Mouse (Mus musculus): ENCODE measurements around the gene Ncaph.
"Not testable (repeated sequence)": the region's sequence is repeated elsewhere in the genome, so short reads cannot be mapped to it uniquely, and the experiment has no call there.

Ncaph gene

GRCm38 (mm10) chr2:127133621-127134461 is at the start of gene Ncaph:
Gene Ncaph, minus strand, starts transcription at chr2:127133954.
- peak; percentile 97 for DNase-seq (ENCODE audit: extremely low spot score)

DNA sequence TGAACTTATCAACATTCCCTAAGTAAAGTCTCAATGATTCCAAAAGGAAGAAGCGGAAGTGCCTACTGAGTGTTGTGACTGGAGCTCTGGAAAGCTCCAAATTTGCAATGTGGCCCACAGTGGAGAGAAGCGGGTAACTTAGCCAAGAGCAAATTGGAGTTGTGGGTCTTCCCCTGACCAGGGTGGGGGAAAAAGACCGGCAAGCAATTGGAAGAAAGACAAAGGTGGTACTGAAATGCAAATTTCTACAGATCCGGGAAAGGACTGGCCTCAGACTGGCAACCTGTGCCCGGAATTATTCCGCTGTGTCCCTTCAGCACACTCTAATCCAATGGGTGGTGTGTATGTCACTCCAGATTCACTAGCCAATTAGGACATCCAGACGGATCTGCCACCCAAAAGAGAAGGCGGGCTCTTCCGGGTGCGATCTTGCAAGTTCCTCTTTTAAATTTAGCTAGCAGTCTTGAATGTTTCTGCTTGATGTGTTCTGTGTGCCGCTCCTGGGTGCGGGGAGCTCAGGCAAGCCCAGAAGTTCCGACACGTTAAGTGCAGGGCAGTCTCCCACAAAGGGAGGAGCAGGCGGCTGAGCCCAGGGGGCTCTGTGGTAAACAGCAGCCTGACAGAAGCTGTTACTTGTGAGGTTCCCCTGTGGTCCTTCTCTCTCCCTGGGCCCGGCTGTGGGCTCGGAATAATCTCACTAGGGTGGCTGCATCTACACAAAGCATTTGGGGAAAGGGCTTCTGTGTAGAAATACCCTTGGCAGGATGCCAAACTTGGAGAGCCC is 49.0 kb upstream of the Ncaph start:
- peak; percentile 72 for DNase-seq (ENCODE audit: extremely low spot score)

DNA sequence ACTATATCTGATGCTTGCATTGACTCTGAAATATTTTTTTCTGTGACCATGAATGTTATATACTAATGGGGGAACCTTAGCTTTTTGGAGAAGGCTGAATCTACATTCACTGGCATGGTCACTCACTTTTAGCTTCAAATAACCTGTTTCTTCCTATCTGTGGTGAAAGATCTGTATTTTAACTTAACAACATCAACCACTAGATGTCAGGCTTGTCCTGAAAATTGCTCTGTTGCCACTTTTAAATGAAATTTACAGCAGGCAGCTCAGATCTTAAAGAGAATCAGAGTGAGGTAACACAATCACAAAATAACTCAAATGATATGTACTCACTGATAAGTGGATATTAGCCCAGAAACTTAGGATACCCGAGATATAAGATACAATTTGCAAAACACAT is 32.5 kb upstream of the Ncaph start:
- DNase-seq (ENCODE audit: extremely low spot score): peak; percentile 29

- DNase-seq (ENCODE audit: extremely low spot score): no peak
Observed at GRCm38 (mm10) chr2:127165675-127166074, 31.9 kb upstream of the Ncaph start.

DNA sequence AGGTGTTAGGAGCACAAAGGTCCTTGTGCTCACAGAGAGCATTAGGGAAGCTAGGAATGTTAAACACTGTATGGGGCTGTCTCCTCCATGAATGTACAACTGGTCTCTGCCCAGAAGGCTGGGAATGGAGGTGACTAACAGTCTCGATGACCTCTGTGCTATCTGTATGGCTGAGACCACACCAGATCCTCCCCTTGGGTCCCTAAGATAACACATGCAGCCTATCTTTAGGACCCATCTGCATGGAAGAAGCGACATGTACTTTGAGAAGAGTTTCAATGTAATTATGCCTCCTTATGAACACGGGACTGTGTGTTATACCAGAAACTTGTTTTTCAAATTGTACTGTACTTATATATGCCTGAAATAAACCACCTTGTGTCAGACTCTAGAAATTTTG is 11.9 kb upstream of the Ncaph start:
- no peak for DNase-seq (ENCODE audit: extremely low spot score)

DNA sequence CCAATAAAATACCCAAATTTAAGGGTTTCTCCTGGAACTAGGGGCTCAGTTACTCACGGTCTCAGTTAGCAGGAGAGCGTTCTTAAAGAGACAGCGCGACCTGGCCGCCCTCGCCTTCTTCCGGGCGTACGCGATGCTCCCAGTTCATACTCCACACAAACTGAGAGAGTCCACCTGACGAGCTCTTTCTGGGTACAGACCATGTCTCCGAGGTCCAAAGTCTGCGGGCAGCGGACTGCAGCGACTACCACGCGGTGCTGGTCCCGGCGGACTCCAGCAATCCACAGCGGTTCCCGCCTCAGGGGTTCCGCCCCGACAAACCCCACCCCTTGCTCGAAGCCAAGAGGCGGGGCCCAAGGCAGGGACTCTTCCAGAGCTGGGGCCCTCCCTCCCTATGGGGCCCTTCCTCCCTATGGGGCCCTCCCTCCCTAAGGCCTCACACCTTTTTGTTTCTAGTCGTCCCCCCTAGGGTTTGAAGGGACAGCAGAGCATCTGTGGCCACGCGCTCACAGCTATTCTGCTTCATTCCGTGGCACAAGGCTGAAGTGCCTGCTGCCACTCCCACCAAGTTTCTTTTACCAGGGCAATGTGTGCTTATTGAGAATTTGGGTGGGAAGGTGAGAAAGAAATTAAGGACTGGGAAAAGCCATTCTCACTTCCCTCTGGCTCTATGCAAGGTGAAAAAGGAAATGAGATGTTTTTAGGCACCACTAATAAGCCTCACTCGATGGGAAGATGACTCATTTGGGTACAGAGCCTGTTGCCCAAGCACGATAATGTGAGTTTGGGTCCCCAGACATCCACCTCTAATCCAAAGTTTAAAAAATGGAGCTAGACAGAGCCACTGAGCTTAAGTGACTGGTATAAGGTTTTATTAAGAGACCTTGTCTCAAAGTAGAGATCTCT is 9.7 kb upstream of the Ncaph start, which contains the start of gene Itpripl1:
Gene Itpripl1 (minus strand): TSS at position 285 of the 906 bp plus-strand sequence.
- peak; percentile 67 for DNase-seq (ENCODE audit: extremely low spot score)

DNA sequence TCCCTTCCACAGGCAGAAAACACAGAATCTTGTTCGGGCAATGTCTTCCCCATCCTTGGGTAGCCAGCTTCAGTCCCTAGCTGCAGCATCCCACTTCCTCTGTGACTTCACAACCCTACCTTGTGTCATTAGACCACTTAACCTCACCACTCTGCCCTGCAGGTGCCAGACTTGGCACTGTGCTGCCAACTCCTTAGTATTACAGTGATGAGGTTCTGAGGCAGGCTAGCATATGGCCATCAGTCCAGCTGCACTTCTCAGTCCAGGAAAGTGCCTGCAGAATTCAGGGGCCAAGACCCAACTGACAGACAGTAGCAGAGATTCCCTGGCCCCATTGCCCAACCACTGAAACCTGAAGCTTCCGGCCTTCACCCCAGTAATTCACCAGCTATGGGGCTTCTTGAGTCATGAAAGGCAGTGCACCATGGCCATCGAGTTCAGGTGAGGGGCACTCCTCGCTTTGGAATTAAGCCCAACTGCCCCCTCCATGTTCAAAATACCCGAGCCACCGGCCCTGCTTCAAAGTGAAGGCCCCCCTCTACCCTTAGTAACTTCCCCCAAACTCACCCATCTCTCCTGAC is 8.9 kb upstream of the Ncaph start:
- no peak for DNase-seq (ENCODE audit: extremely low spot score)

DNA sequence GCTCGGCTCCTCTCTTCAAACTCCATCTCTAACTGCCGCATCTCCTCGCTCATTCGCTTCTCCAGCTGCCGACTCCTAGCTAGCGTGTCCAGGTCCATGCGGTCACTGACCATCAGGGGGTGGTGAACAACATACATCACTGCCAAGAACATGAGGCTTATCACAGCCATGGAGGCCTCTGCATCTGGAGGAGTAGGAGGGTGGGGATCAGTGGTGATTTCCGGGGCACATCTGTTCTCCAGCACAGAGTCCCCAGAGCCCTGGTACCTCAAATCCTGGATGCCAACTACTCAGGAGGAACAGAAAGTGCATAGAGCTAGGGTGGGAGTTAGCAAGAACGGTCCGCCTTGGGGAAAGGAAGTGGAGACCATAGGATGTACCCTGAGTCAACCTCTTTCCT is 8.3 kb upstream of the Ncaph start:
- DNase-seq (ENCODE audit: extremely low spot score): no peak

DNA sequence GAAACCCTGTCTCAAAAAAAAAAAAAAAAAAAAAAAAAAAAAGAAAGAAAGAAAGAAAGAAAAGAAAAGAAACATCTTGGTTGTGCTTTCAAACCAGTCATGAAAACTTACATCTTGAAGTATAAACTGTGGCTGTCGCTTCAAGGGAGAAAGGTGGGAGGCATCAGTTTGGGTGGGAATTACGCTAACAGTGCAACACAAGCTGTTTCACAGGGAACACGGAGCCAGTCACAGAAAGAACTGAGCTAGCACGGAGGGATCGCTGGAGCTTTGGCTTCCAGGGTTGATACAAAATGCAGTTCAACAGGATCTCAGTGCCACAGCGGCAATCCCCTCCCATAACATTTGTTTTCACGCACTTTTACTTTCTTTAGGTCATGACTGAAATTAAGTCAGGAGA is 6.3 kb upstream of the Ncaph start:
- no peak for DNase-seq (ENCODE audit: extremely low spot score)

GRCm38 (mm10) chr2:127139605-127140004 is 5.9 kb upstream of the Ncaph start:
- no peak for DNase-seq (ENCODE audit: extremely low spot score)

- no peak for DNase-seq (ENCODE audit: extremely low spot score)
Observed at GRCm38 (mm10) chr2:127139094-127139493, 5.3 kb upstream of the Ncaph start.

DNA sequence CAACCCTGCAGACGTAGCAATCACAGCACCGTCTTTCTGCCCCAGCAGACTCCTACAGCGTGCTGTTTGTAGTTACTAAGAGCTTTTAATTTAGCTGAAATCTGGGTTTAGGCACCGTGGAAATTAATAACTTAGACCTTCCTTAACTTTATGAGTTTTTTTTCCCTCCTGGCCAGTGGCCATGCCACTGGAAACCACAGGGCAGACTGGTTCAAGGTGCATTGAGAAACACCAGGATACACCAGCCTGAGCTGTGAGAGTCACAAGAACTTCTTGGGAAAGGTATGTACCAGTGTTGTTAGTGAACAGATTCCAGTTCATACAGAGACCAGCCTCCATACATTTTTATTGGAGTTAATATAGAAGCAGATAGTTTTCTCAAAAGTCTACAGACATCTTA is 4.7 kb upstream of the Ncaph start:
- no peak for DNase-seq (ENCODE audit: extremely low spot score)

GRCm38 (mm10) chr2:127137838-127138420 is 4.2 kb upstream of the Ncaph start:
- DNase-seq (ENCODE audit: extremely low spot score): no peak

DNA sequence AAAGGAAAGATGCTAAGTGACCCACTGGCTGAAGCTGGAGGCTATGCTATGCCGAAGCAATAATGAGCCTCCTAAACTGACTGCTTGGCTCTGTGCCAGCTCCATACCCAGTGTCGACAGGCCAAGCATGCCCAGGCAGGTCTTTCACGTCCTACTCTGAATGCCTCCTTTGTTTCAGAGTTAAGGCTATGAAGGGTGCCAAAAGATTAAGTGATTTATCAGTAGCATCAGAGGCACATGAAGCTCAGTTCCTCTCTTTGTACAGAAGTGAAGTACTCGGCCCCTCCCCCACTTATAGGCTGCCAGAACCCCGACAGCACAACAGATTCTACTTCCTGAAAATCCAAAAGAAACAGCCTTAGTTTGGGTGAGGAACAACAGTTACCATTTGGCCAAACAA is 3.2 kb upstream of the Ncaph start:
- DNase-seq (ENCODE audit: extremely low spot score): peak; percentile 5

DNA sequence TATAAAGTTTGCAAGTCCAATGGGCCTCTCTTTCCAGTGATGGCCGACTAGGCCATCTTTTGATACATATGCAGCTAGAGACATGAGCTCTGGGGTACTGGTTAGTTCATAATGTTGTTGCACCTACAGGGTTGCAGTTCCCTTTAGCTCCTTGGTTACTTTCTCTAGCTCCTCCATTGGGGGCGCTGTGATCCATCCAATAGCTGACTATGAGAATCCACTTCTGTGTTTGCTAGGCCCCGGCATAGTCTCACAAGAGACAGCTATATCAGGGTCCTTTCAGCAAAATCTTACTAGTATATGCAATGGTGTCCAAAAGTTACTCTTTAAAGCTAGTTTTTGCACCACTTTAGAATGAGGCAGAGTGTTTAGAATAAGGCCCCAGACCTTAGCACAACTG is 1.5 kb upstream of the Ncaph start:
- not testable (repeated sequence) for DNase-seq (ENCODE audit: extremely low spot score)

DNA sequence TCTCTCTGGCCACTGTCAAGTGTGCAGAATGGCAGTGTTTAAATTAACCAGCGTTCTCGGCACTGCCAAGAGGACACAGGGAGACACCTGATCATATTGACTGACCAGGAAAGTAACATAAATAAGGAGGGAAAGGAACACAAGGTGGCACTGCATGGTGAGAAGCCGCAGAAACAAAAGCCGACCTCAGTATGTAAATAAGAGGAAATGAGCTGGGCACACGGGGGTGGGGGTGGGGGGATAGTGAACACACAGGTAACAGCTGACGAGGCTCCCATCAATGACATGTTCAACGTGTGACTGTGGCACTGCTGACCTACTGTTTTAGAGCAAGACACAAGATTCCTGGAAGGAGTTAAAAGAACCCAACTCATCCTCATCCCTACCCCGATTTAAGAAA is 2.4 kb downstream of the Ncaph start:
- no peak for DNase-seq (ENCODE audit: extremely low spot score)

GRCm38 (mm10) chr2:127128926-127129325 is 4.8 kb downstream of the Ncaph start:
- no peak for DNase-seq (ENCODE audit: extremely low spot score)

DNA sequence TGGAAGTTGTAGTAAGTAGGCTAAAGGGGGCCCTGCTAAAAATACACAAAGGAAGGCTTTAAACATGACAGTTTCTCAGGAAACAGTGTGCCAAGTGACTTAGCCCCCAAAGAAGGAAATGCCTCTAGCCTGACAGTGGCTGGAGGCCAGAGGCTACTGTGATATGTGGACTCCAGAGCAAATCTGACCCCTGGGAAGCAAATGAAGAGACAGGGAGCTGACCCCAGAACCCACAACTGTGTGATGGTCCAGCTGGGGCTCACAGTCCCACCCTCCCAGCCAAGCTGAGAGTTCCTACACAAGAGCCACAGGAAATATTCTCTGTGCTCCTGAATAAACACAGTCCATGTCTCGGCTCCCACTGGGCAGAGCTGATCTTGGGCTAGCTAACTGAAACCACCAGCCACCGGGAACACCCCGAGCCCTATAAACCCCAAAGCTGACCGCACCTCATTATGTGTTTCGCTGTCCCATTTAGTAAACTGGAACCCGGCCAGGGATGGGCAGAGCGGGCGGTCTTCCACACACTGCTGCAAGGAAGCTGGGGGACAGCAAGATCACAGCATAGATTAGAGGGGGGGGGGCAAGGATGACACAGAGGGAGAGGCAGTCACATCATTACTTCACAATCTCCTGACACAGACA is 12.0 kb downstream of the Ncaph start:
- no peak for DNase-seq (ENCODE audit: extremely low spot score)

- no peak for DNase-seq (ENCODE audit: extremely low spot score)
Observed at GRCm38 (mm10) chr2:127108986-127109385, 24.8 kb downstream of the Ncaph start.

GRCm38 (mm10) chr2:127092000-127092399 is 41.8 kb downstream of the Ncaph start:
- no peak for DNase-seq (ENCODE audit: extremely low spot score)

DNA sequence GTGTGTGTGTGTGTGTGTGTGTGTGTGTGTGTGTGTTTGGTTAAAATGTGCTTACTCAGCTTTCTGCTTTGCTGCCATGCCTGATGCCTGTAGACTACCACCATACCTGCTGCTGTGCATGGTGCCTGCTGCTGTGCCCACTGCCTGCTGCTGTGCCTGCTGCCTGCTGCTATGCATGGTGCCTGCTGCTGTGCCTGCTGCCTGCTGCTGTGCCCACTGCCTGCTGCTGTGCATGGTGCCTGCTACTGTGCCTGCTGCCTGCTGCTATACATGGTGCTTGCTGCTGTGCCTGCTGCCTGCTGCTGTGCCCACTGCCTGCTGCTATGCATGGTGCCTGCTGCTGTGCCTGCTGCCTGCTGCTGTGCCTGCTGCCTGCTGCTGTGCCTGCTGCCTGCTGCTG is 43.6 kb downstream of the Ncaph start:
- not testable (repeated sequence) for DNase-seq (ENCODE audit: extremely low spot score)
